Mouse (Mus musculus) liver, adult (tissue): ENCODE data around the gene Ap2a2.

ENCODE experiments used
- GATA4 ChIP-seq: IDR thresholded peaks from 2 replicates; pipeline ENCODE4 v1.6.1; 2014; ENCODE audit warnings: mild to moderate bottlenecking, low read length; ENCODE audit not compliant: insufficient replicate concordance

Ap2a2 gene

DNA sequence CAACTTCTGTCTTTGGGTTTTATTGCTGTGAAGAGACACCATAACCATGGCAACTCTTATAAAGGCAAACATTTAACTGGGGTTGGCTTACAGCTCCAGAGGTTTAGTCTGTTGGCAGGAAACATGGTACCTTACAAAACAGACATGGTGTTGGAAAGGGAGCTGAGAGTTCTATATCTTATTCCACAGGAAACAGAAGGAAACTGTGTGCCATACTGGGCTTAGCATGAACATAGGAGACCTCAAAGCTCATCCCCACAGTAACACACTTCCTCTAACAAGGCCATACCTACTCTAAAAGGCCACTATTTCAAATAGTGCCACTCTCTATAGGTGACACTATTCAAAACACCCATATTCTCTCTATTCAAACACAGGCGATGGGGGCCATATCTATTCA is 16.5 kb downstream of the Ap2a2 start:
- no peak for TF ChIP-seq GATA4

DNA sequence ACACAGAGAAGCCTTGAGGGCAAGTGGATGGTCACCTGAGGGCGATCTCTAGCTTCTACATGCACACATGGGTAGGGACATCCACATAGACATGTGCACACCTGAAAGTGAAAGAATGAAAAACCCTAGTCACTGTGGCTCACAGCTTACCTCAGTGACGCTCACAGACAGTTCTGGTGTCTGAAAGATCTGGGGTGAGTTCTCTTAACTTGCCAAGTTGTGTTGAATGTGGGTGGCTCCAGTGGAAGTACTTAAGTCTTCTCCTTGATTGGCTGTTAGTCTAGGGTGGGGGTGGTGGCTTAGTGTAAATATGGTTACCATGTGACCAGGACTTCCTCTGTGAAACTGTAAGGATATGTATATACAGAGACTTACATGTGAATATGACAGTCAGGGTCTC is 17.0 kb downstream of the Ap2a2 start:
- no peak for TF ChIP-seq GATA4

- no peak for TF ChIP-seq GATA4
These were observed 19.4 kb downstream of the Ap2a2 start for GRCm38 (mm10) chr7:141581323-141581722.

GRCm38 (mm10) chr7:141584048-141584841 is 22.3 kb downstream of the Ap2a2 start:
- TF ChIP-seq GATA4 = no peak

DNA sequence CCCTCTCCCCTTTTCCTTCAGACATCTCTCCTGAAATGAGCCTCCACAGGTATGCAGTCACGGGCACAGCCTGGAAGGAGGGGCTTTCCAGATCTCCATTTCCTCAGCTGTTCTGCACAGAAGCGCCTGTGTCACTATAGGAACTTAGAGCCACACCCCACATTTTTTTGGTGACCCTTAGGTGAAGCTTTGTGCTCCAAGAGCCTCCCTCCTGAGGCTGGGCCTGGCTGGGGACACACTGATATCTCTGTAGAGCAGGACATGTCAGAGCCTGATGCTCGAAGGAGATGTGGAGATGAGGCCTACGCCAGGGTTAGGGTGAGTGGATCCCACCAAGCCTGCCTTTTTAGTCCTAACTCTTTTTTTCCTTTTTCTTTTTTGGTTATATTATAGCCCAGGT is 23.3 kb downstream of the Ap2a2 start:
- no peak for TF ChIP-seq GATA4

DNA sequence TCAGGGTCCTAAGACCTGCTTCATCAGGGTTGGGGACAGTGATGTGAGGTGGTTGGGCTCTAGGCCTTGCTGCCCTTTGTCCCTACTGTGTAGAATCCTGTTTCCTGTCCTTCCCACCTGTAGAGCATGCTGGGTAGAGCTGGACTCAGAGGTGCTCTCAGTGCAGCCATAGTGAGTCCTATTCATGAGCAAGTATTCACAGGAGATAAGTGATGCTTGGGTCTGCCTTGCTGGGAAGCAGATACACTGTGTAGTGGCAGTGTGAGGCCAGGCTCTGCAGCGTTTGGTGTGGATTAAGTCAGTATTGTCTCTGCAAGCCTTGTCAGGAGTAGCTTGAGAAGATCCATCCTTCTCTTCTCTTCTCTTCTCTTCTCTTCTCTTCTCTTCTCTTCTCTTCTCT is 23.9 kb downstream of the Ap2a2 start:
- no peak for TF ChIP-seq GATA4

GRCm38 (mm10) chr7:141588890-141589289 is 26.9 kb downstream of the Ap2a2 start:
- TF ChIP-seq GATA4 = no peak

DNA sequence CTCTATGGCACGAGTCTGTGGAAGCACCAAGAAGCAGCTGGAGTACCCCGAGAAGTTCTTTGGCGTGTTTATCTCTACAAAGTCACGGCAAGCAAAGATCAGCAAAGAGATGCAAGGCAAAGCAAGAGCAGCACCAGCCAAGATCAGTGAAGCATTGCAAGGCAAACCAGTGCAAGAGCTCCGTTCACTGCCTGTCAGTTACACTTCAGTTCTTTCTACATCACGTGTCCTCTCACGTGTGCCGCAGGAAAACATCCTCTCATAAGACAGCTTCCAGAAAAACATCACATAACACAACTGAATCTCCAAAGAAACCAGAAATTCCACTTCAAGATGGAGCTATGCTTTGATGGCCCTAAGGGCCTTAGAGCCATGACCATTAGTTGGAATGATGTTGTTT is 29.0 kb downstream of the Ap2a2 start:
- TF ChIP-seq GATA4 = no peak

- no peak for TF ChIP-seq GATA4
These were observed 30.1 kb downstream of the Ap2a2 start for GRCm38 (mm10) chr7:141592096-141592495.

- no peak for TF ChIP-seq GATA4
These were observed 31.1 kb downstream of the Ap2a2 start for GRCm38 (mm10) chr7:141593056-141593455.

DNA sequence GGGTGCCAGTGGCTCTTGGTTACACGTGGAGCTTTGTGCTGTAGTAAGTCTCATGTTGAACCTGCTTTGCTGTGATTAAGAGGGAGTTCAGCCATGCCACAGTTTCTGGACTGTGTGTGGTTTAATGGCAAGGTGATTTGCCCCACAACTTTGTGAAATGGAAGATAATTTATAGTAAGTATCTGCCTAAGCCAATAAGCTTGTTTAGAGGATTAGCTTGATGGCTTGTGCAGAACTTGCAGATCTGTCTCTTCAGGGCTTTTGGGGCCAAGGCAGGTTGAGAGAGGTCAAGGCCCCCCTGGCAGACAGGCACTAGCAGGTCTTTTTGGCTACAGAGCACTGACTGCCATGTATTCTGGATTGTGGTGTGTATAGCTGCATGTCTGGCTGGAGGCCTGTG is 35.0 kb downstream of the Ap2a2 start:
- TF ChIP-seq GATA4 = no peak

DNA sequence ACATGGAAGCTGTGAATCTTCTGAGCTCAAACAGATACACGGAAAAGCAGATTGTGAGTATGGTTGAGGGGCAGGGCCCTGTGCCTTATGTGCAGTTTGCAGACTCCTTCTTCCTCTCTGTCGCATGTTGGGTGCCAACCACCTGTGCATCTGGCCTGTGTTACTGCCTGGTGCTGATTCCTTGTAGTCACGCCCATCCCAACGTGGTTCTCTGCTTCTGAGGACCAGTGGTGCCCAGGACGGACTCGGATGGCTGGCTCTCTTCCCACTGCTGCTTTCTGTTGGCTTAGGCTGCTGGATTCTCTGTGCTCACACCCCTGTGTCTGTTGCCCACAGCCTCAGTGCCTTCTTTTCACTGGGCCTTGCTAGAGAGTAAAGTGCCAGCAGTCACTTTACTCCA is 35.6 kb downstream of the Ap2a2 start:
- TF ChIP-seq GATA4 = no peak

- no peak for TF ChIP-seq GATA4
These were observed 45.7 kb downstream of the Ap2a2 start for GRCm38 (mm10) chr7:141607717-141608116.

GRCm38 (mm10) chr7:141609719-141610514 is 47.9 kb downstream of the Ap2a2 start:
- TF ChIP-seq GATA4 = no peak

DNA sequence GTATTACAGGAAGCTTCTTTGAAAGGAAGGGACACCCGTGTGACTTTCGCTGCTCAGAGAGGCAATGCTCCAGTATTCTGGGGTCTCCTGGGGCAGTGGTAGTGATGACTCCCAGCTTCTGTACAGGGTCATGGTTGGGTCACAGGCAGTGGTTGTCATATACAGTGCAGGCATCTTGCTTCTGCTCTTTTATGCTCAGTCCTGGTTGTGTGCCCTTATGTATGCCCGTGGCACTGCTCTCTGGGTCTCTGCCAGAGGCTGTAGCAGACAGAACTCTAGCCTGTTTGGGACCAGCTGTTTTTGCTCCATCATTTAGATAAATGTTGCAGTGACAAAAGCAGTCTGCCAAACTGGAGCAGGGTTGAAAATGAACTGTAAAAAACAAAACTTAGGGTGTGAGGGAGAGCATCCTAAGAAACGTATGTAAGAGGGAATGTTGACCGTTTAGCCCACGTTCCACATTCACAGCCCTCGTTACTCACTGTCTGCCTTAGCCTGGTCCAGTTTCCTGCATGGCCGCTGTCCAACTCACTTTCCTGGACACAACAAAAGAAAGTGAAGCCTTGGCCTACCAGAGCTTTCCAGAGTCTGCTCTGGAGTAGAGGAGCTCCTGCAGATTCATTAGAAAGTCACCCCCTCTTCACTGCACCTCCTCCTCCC is 49.9 kb downstream of the Ap2a2 start:
- TF ChIP-seq GATA4 = no peak

GRCm38 (mm10) chr7:141612371-141612760 is 50.4 kb downstream of the Ap2a2 start:
- no peak for TF ChIP-seq GATA4
